ENCODE assay signal across 20 mouse cellular contexts in genomic region chr7:134650246-134650830, GRCm38 (mm10). TPM values are rescaled to one million over a fixed set of nuclear protein-coding genes. Genes with fewer than 3 reads are reported as not detected.
DNase-seq lines count a peak whose midpoint lies in the region; ATAC-seq and TF ChIP-seq lines count a peak whose summit lies in the region.
"Had no signal": no experiment of that assay in that cellular context is flagged by ENCODE, and none has a peak within 500 bp of the region (broad histone marks: within the 10 kb centered on the region; RNA-seq: fewer than 3 reads in every experiment).

No protein-coding gene starts in this region.

- 0 out of 2 replicates have a peak, but pooled peaks have one; percentile 25 for ATAC-seq in lung, postnatal 0 days
- ATAC-seq: forebrain, embryonic 15.5 days; inflammation-experienced regulatory T-cells, adult 6 months; midbrain, embryonic 15.5 days had no signal

- WGBS in heart, adult 2 months: 38% methylated on average over 8 of the region's 8 CpGs
- WGBS in lung, postnatal 0 days: 62% methylated on average over 8 of the region's 8 CpGs

- DNase-seq in heart, adult 11 months: peak; percentile 94
- DNase-seq in heart, adult 2 months: no peak
- peak; percentile 22 for DNase-seq in lung, postnatal 0 days (ENCODE audit: low spot score)
- DNase-seq in lung, postnatal 4 days: no peak
- peak; percentile 64 for DNase-seq in fibroblast of lung, adult 2 months (ENCODE audit: low read depth)
- DNase-seq in skeletal muscle tissue, adult 2 months (ENCODE audit: low read depth, low spot score): peak; percentile 24
- DNase-seq in urinary bladder, adult 18-20 months (ENCODE audit: low spot score in 2 of 2): no peak
- DNase-seq in lung, postnatal 36 days: no peak
- DNase-seq: B cell, adult 2 months; cerebellum, postnatal 25 days; liver, embryonic 13.5 days; thymus, adult 18-20 months had no signal

- TF ChIP-seq EP300 in heart, adult 2 months (IDR thresholded peaks at IDR 0.05; ENCODE audit: insufficient read depth, low read depth, low read length): no peak
- TF ChIP-seq EP300 in lung, postnatal 0 days (IDR thresholded peaks at IDR 0.05): no peak

- TF ChIP-seq POLR2A in heart, adult 2 months (IDR thresholded peaks at IDR 0.05; ENCODE audit: insufficient read depth, low read depth, low read length): no peak

- H3K36me3 ChIP-seq in heart, adult 2 months (ENCODE audit: control insufficient read depth, insufficient read depth, low read length): no peaks in the 10 kb centered on the region
- H3K36me3 ChIP-seq in lung, postnatal 0 days (ENCODE audit: insufficient read depth, low read length): no peaks in the 10 kb centered on the region
- H3K36me3 ChIP-seq: forebrain, embryonic 15.5 days; hindbrain, embryonic 12.5 days; liver, embryonic 13.5 days; lung, embryonic 15.5 days; midbrain, embryonic 15.5 days had no signal

- 0 out of 2 replicates have a peak, but pooled peaks cover 1% of the 10 kb centered on the region for H3K4me1 ChIP-seq in heart, adult 2 months (ENCODE audit: control insufficient read depth, insufficient read depth, low read length)
- no peaks in the 10 kb centered on the region for H3K4me1 ChIP-seq in lung, postnatal 0 days (ENCODE audit: insufficient read depth, low read depth, low read length)
- H3K4me1 ChIP-seq: forebrain, embryonic 15.5 days; hindbrain, embryonic 12.5 days; liver, embryonic 13.5 days; lung, embryonic 15.5 days; midbrain, embryonic 15.5 days had no signal

- no peak overlapping the region for H3K9ac ChIP-seq in heart, adult 2 months (ENCODE audit: low read depth, low read length)
- H3K9ac ChIP-seq in lung, postnatal 0 days (replicated peaks; ENCODE audit: low read depth): no peak overlapping the region
- H3K9ac ChIP-seq: forebrain, embryonic 15.5 days; hindbrain, embryonic 12.5 days; liver, embryonic 13.5 days; lung, embryonic 15.5 days; midbrain, embryonic 15.5 days had no signal

- TF ChIP-seq CTCF in heart, adult 2 months (IDR thresholded peaks at IDR 0.05): no peak
- no peak for TF ChIP-seq CTCF in lung, postnatal 0 days (IDR thresholded peaks at IDR 0.05)

- H3K79me2 ChIP-seq in heart, adult 2 months (replicated peaks; ENCODE audit: control insufficient read depth, insufficient read depth, low read length): no peaks in the 10 kb centered on the region

- no peak overlapping the region for H3K4me3 ChIP-seq in heart, adult 2 months
- no peak overlapping the region for H3K4me3 ChIP-seq in lung, postnatal 0 days (ENCODE audit: low read depth, low read length)
- H3K4me3 ChIP-seq: erythroblast, embryonic 14.5 days; forebrain, embryonic 15.5 days; hindbrain, embryonic 12.5 days; layer of hippocampus, adult 2 months; left cerebral cortex, adult 2 months; liver, embryonic 13.5 days; lung, embryonic 15.5 days; midbrain, embryonic 15.5 days had no signal

- no peak overlapping the region for H3K27ac ChIP-seq in heart, adult 2 months
- no peak overlapping the region for H3K27ac ChIP-seq in lung, postnatal 0 days (ENCODE audit: low read length)
- H3K27ac ChIP-seq: forebrain, embryonic 15.5 days; hindbrain, embryonic 12.5 days; layer of hippocampus, adult 2 months; left cerebral cortex, adult 2 months; liver, embryonic 13.5 days; lung, embryonic 15.5 days; midbrain, embryonic 15.5 days had no signal

- H3K9me3 ChIP-seq in lung, postnatal 0 days (ENCODE audit: low read length): no peaks in the 10 kb centered on the region
- H3K9me3 ChIP-seq: forebrain, embryonic 15.5 days; hindbrain, embryonic 12.5 days; liver, embryonic 13.5 days; lung, embryonic 15.5 days; midbrain, embryonic 15.5 days had no signal

- H3K27me3 ChIP-seq in heart, adult 2 months (ENCODE audit: control insufficient read depth, insufficient read depth, low read length): no peaks in the 10 kb centered on the region
- no peaks in the 10 kb centered on the region for H3K27me3 ChIP-seq in lung, postnatal 0 days (replicated peaks; ENCODE audit: insufficient read depth, low read length)
- H3K27me3 ChIP-seq: forebrain, embryonic 15.5 days; liver, embryonic 13.5 days; lung, embryonic 15.5 days; midbrain, embryonic 15.5 days had no signal

- no peak overlapping the region for H3K4me2 ChIP-seq in lung, postnatal 0 days (replicated peaks; ENCODE audit: low read depth, low read length)
- H3K4me2 ChIP-seq: forebrain, embryonic 15.5 days; hindbrain, embryonic 12.5 days; liver, embryonic 13.5 days; lung, embryonic 15.5 days; midbrain, embryonic 15.5 days had no signal

- intact Hi-C loops in heart, adult 2 months (cut with DNase I): no loop called here

RNA-seq across cellular contexts. Expression of gene Dock1, which starts 20.1 kb away (rescaled TPM):
- 10 to 100 TPM; 25.4 to 25.6 TPM for total RNA-seq in heart, adult 2 months (2021)
- polyA plus RNA-seq in heart, adult 2 months (2012; rRNA removed): 8.3 and 13.3 TPM in 2 replicates
- polyA plus RNA-seq in lung, postnatal 0 days (2015; fragmentation: Nextera tagmentation; extraction: Ambion mirVana): 14.0 and 17.8 TPM in 2 replicates
- polyA plus RNA-seq: erythroblast, embryonic 14.5 days had no signal

Comparison
In these comparisons a context has a peak if more than half of its experiments do, and no peak if none do; other contexts are left out.
1. DNase-seq: peak in heart, adult 11 months (single experiment), lung, postnatal 0 days (single experiment), fibroblast of lung, adult 2 months (single experiment) and skeletal muscle tissue, adult 2 months (single experiment); none in heart, adult 2 months (0 of 2), lung, postnatal 4 days (0 of 2), urinary bladder, adult 18-20 months (0 of 2) and lung, postnatal 36 days (single experiment).